Mouse (Mus musculus): ENCODE data around the gene Rgs12.

- TF ChIP-seq POLR2A (IDR thresholded peaks at IDR 0.05; ENCODE audit: insufficient read depth, low read depth, low read length) = no peak
- no peak for TF ChIP-seq CTCF (IDR thresholded peaks at IDR 0.05)
- TF ChIP-seq EP300 (IDR thresholded peaks at IDR 0.05; ENCODE audit: insufficient read depth, low read depth, low read length) = no peak
Measured at GRCm38 (mm10) chr5:35006599-35006998, 57.4 kb downstream of the Rgs12 start.

Measured in heart, adult 2 months (tissue).